Mouse (Mus musculus) hindbrain, embryonic 11.5 days (tissue): ENCODE data around the gene Masp2. TPM values are rescaled to one million over a fixed set of nuclear protein-coding genes. Genes with fewer than 3 reads are reported as not detected.

Experiments used
- ATAC-seq: fragments of 200-750 bp; cut with Nextera tagmentation; 2 replicates; pipeline ENCODE4 v1.8.0; 2017; ENCODE audit warnings: mild to moderate bottlenecking, moderate TSS enrichment, moderate library complexity; ENCODE audit not compliant: low FRiP score
- DNase-seq: peaks from one replicate; pipeline ENCODE4 v3.0.0-alpha.2; 2015; ENCODE audit warnings: low spot score
- H3K27ac ChIP-seq: fragments of 300-500 bp; sonication (generic); 2 replicates; pipeline ENCODE4 v1.5.1; 2014; ENCODE audit warnings: mild to moderate bottlenecking, low read depth, low read length
- H3K27me3 ChIP-seq: fragments of 300-500 bp; sonication (generic); 2 replicates; pipeline ENCODE4 v1.6.1; 2014; ENCODE audit warnings: mild to moderate bottlenecking, low read length, moderate library complexity, mixed read lengths; ENCODE audit not compliant: control insufficient read depth, insufficient read depth
- H3K36me3 ChIP-seq: fragments of 300-500 bp; sonication (generic); 2 replicates; pipeline ENCODE4 v1.6.1; 2014; ENCODE audit warnings: mild to moderate bottlenecking, low read length, moderate library complexity, mixed read lengths; ENCODE audit not compliant: control insufficient read depth, insufficient read depth
- H3K4me1 ChIP-seq: fragments of 300-500 bp; sonication (generic); replicated peaks from 2 replicates; pipeline ENCODE4 v1.6.1; 2014; ENCODE audit warnings: low read length, mixed read lengths; ENCODE audit not compliant: control insufficient read depth, insufficient read depth
- H3K4me2 ChIP-seq: fragments of 300-500 bp; sonication (generic); replicated peaks from 2 replicates; pipeline ENCODE4 v1.6.1; 2014; ENCODE audit warnings: mild to moderate bottlenecking, low read depth, low read length
- H3K4me3 ChIP-seq: fragments of 300-500 bp; sonication (generic); 2 replicates; pipeline ENCODE4 v1.5.1; 2014; ENCODE audit warnings: low read depth, low read length
- H3K9ac ChIP-seq: fragments of 300-500 bp; sonication (generic); 2 replicates; pipeline ENCODE4 v1.6.1; 2014; ENCODE audit warnings: low read depth, low read length
- H3K9me3 ChIP-seq: fragments of 300-500 bp; sonication (generic); 2 replicates; pipeline ENCODE4 v1.6.1; 2016; ENCODE audit warnings: low read length; ENCODE audit not compliant: control insufficient read depth
- WGBS: fragments of 180-500 bp; shearing (Covaris S2); extraction: QIAGEN DNeasy Blood & Tissue Kit; methylation state at CpG from one replicate; pipeline ENCODE4 v1.1.7; 2014; 5-methylcytosine and 5-hydroxymethylcytosine counted together
- polyA plus RNA-seq: library from polyadenylated mRNA; unstranded; fragments of >200 nt; fragmentation: Nextera tagmentation; extraction: Ambion mirVana; gene quantifications from 2 replicates; pipeline ENCODE4 v1.2.1, GENCODE M21; 2014

The Masp2 gene
- polyA plus RNA-seq, 1 experiment from 2014 or later, result 0.25 TPM

- H3K9me3 ChIP-seq, result no peaks in the 10 kb centered on the region
- H3K27me3 ChIP-seq, result no peaks in the 10 kb centered on the region
- ATAC-seq (peak; percentile 72), DNase-seq (peak; percentile 54)
- peaks cover 12% of the 10 kb centered on the region for H3K36me3 ChIP-seq
- H3K9ac ChIP-seq, result peak overlapping the region; percentile 76
- peaks cover 4% of the 10 kb centered on the region; the same call in 1 of the 2 replicates for H3K4me1 ChIP-seq
- WGBS, result under 1% methylated on average over 52 of the region's 53 CpGs
- no peak overlapping the region for H3K27ac ChIP-seq
- peak overlapping the region; percentile 92 for H3K4me2 ChIP-seq
- H3K4me3 ChIP-seq, result peak overlapping the region; percentile 96
Observed at GRCm38 (mm10) chr4:148591637-148592380, 10.5 kb upstream of the Masp2 start.

GRCm38 (mm10) chr4:148593996-148594395 lies 8.4 kb upstream of the Masp2 start:
- no peak overlapping the region for H3K27ac ChIP-seq
- DNase-seq (no peak), ATAC-seq (no peak)
- H3K4me2 ChIP-seq, result no peak overlapping the region
- no peaks in the 10 kb centered on the region for H3K9me3 ChIP-seq
- 96% methylated on average over 11 of the region's 11 CpGs for WGBS
- no peak overlapping the region for H3K4me3 ChIP-seq
- no peaks in the 10 kb centered on the region for H3K27me3 ChIP-seq
- H3K36me3 ChIP-seq, result peaks cover 12% of the 10 kb centered on the region
- H3K9ac ChIP-seq, result no peak overlapping the region
- peaks cover 4% of the 10 kb centered on the region; the same call in 1 of the 2 replicates for H3K4me1 ChIP-seq

GRCm38 (mm10) chr4:148595916-148596315 lies 6.4 kb upstream of the Masp2 start:
- no peak for DNase-seq
- peaks cover 12% of the 10 kb centered on the region for H3K36me3 ChIP-seq
- H3K27me3 ChIP-seq, result no peaks in the 10 kb centered on the region
- no peaks in the 10 kb centered on the region for H3K9me3 ChIP-seq
- H3K4me2 ChIP-seq, result no peak overlapping the region
- peaks cover 4% of the 10 kb centered on the region; the same call in 1 of the 2 replicates for H3K4me1 ChIP-seq
- no peak for ATAC-seq
- H3K27ac ChIP-seq, result no peak overlapping the region
- 87% methylated on average over 6 of the region's 6 CpGs for WGBS
- no peak overlapping the region for H3K4me3 ChIP-seq
- H3K9ac ChIP-seq, result no peak overlapping the region

DNA sequence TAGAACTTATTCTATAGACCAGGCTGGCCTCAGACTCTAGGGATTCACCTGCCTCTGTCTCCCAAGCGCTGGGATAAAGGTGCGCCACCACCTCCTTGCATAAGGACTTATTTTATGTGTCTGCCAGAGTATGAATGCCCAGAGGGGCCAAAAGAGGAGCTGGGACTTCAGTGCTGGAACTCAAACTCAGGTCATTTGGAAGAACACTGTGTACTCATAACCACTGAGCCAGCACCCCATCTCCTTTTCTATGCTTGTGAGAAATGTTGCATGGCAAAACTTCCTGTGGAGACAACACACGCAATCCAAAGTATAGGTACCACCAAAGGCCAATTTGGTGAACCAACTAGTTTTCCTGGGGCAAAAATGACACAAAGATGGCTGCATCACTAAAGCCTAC lies 5.6 kb upstream of the Masp2 start:
- Histone ChIP-seq H3K27me3 (no peaks in the 10 kb centered on the region), H3K4me3 (no peak overlapping the region), H3K4me1 (peaks cover 4% of the 10 kb centered on the region; the same call in 1 of the 2 replicates), H3K9me3 (no peaks in the 10 kb centered on the region), H3K9ac (no peak overlapping the region), H3K4me2 (no peak overlapping the region), H3K27ac (no peak overlapping the region), H3K36me3 (peaks cover 12% of the 10 kb centered on the region)
- 97% methylated on average over 3 of the region's 3 CpGs for WGBS
- DNase-seq (no peak), ATAC-seq (no peak)

DNA sequence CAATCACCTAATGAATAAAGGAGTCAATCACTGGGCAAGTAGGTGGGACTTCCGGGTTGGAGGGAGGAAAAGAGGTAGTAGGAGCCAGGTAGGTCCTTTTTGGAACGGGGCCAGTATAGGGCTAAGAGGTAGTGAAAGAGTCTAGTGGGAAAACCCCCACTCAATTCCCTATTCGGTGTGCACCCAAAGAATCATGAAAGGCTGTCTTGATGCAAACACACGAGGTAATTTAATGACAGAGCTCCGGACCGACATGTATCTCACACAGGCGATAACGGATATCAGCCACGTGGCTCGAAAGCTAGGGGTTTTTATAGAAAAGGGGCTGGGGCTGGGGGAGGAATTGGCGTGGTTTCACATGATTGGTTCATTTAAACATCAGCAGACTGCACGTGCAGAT lies 3.5 kb upstream of the Masp2 start:
- H3K27ac ChIP-seq, result no peak overlapping the region
- H3K36me3 ChIP-seq, result peaks cover 12% of the 10 kb centered on the region
- DNase-seq (no peak), ATAC-seq (no peak)
- H3K27me3 ChIP-seq, result no peaks in the 10 kb centered on the region
- WGBS, result 94% methylated on average over 12 of the region's 12 CpGs
- H3K9ac ChIP-seq, result no peak overlapping the region
- H3K4me2 ChIP-seq, result no peak overlapping the region
- no peak overlapping the region for H3K4me3 ChIP-seq
- H3K4me1 ChIP-seq, result no peaks in the 10 kb centered on the region
- H3K9me3 ChIP-seq, result no peaks in the 10 kb centered on the region

DNA sequence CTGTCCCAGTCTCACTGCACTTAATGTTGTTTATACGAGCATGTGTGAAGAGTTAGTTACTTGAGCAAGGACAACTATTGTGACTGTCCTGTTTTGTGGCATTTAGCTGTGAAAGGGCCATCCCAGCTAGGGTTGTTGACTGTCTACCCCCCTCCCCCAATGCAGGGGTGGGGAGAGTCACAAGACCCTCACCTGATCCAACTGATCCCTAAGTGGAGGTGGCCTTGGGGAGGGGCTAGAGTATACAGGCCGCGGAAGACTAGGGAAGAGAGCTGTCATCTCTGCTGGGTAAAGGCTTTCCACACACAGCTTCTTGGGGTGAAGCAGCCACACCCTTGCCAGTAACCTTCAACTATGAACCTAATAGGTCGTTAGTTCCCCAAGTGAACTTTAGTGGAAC lies 2.0 kb upstream of the Masp2 start:
- H3K36me3 ChIP-seq, result no peaks in the 10 kb centered on the region
- WGBS, result 88% methylated on average over 4 of the region's 4 CpGs
- no peaks in the 10 kb centered on the region for H3K4me1 ChIP-seq
- no peak for DNase-seq
- no peak overlapping the region for H3K4me2 ChIP-seq
- no peak overlapping the region for H3K27ac ChIP-seq
- H3K27me3 ChIP-seq, result no peaks in the 10 kb centered on the region
- no peak for ATAC-seq
- no peaks in the 10 kb centered on the region for H3K9me3 ChIP-seq
- H3K4me3 ChIP-seq, result no peak overlapping the region
- no peak overlapping the region for H3K9ac ChIP-seq

GRCm38 (mm10) chr4:148601871-148602270 lies 483 bp upstream of the Masp2 start:
- Histone ChIP-seq H3K27ac (no peak overlapping the region), H3K4me2 (no peak overlapping the region), H3K27me3 (no peaks in the 10 kb centered on the region), H3K4me3 (no peak overlapping the region), H3K4me1 (no peaks in the 10 kb centered on the region), H3K9me3 (no peaks in the 10 kb centered on the region), H3K36me3 (no peaks in the 10 kb centered on the region), H3K9ac (no peak overlapping the region)
- DNase-seq, result no peak
- ATAC-seq, result no peak
- 84% methylated on average over 4 of the region's 4 CpGs for WGBS

- Histone ChIP-seq H3K9me3 (no peaks in the 10 kb centered on the region), H3K4me1 (no peaks in the 10 kb centered on the region), H3K36me3 (no peaks in the 10 kb centered on the region), H3K4me2 (no peak overlapping the region), H3K9ac (no peak overlapping the region), H3K4me3 (no peak overlapping the region), H3K27me3 (no peaks in the 10 kb centered on the region), H3K27ac (no peak overlapping the region)
- 71% methylated on average over 10 of the region's 10 CpGs for WGBS
- DNase-seq, result no peak
- no peak for ATAC-seq
Observed at GRCm38 (mm10) chr4:148603376-148604139, 1.2 kb downstream of the Masp2 start.

DNA sequence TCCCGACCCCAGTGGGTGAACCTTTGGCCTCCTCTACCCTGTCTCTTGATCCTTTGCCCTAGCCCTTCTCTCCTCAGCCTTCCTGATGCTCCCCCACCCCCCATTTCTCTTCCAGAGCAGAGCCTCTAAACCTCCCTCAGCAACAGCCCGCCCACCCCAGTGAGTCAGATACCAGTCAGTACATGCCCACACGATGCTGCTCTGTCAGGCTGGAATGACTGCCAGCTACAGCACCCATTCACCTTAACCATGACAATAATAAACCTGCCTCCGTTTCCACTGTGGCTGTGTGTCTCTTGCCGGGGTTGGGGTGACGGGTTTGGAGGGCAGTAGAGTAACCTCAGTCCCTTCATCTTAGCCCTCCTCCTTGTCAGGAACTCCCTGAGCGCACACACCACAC lies 1.8 kb downstream of the Masp2 start:
- no peaks in the 10 kb centered on the region for H3K36me3 ChIP-seq
- whole genome bisulfite sequencing, result 76% methylated on average over 7 of the region's 7 CpGs
- H3K4me3 ChIP-seq, result no peak overlapping the region

More for the DNA sequence above, 1.8 kb downstream of the Masp2 start:
- H3K9me3 ChIP-seq, result no peaks in the 10 kb centered on the region
- H3K27ac ChIP-seq, result no peak overlapping the region
- no peak for DNase-seq
- no peak overlapping the region for H3K4me2 ChIP-seq
- H3K9ac ChIP-seq, result no peak overlapping the region
- no peaks in the 10 kb centered on the region for H3K4me1 ChIP-seq
- no peak for ATAC-seq
- H3K27me3 ChIP-seq, result no peaks in the 10 kb centered on the region
